Mouse (Mus musculus) urinary bladder, postnatal 4 days (tissue): Measurements from ENCODE around the gene Tifab.
"Not testable (repeated sequence)": the region's sequence is repeated elsewhere in the genome, so short reads cannot be mapped to it uniquely, and the experiment has no call there.

ENCODE experiments used
- DNase-seq, 2 experiments: peaks; one replicate each; pipeline ENCODE4 v3.0.0; 2021 to 2022; ENCODE audit warnings: low spot score in 2 of 2

Tifab gene

GRCm38 (mm10) chr13:56178416-56179035 is at the start of gene Tifab:
TSS of gene Tifab (minus strand) at chr13:56178885.
- no peak for DNase-seq

- DNase-seq: no peak
These were observed 47.7 kb upstream of the Tifab start for GRCm38 (mm10) chr13:56226175-56226954.

- DNase-seq: no peak
These were observed 44.9 kb upstream of the Tifab start for GRCm38 (mm10) chr13:56223625-56224024.

- no peak for DNase-seq
These were observed 44.2 kb upstream of the Tifab start for GRCm38 (mm10) chr13:56222849-56223246.

- no peak for DNase-seq
These were observed 43.5 kb upstream of the Tifab start for GRCm38 (mm10) chr13:56221995-56222848.

GRCm38 (mm10) chr13:56221129-56221910 is 42.6 kb upstream of the Tifab start:
- DNase-seq: no peak

GRCm38 (mm10) chr13:56219254-56219653 is 40.6 kb upstream of the Tifab start:
- DNase-seq: no peak

GRCm38 (mm10) chr13:56216090-56216489 is 37.4 kb upstream of the Tifab start:
- DNase-seq: no peak

- DNase-seq: no peak
These were observed 35.9 kb upstream of the Tifab start for GRCm38 (mm10) chr13:56214633-56215032.

- no peak for DNase-seq
These were observed 30.4 kb upstream of the Tifab start for GRCm38 (mm10) chr13:56209067-56209411.

GRCm38 (mm10) chr13:56208225-56209066 is 29.8 kb upstream of the Tifab start:
- DNase-seq: no peak

GRCm38 (mm10) chr13:56199506-56199905 is 20.8 kb upstream of the Tifab start:
- no peak for DNase-seq

GRCm38 (mm10) chr13:56197473-56198266 is 19.0 kb upstream of the Tifab start:
- peak; percentile 80 to 91 for DNase-seq

GRCm38 (mm10) chr13:56197031-56197430 is 18.3 kb upstream of the Tifab start:
- no peak for DNase-seq

GRCm38 (mm10) chr13:56195824-56196223 is 17.1 kb upstream of the Tifab start:
- DNase-seq: not testable (repeated sequence)

- not testable (repeated sequence) for DNase-seq
These were observed 15.5 kb upstream of the Tifab start for GRCm38 (mm10) chr13:56194181-56194580.

- DNase-seq: peak in 1 of 2 experiments; percentile 69
These were observed 12.5 kb upstream of the Tifab start for GRCm38 (mm10) chr13:56191225-56191624.

GRCm38 (mm10) chr13:56189688-56190087 is 11.0 kb upstream of the Tifab start:
- no peak for DNase-seq

GRCm38 (mm10) chr13:56183687-56184086 is 5.0 kb upstream of the Tifab start:
- no peak for DNase-seq

- DNase-seq: no peak
These were observed 2.7 kb upstream of the Tifab start for GRCm38 (mm10) chr13:56181424-56181823.
